Mouse (Mus musculus) kidney, adult 2 months (tissue): ENCODE measurements around the gene Ifitm1.

Experiments used
- CTCF ChIP-seq: fragments of 200-500 bp; conservative IDR thresholded peaks from 2 replicates; pipeline ENCODE4 v1.5.1; 2011; ENCODE audit warnings: low read depth, mild to moderate bottlenecking, control low read depth, low read length, moderate library complexity, mixed read lengths; ENCODE audit not compliant: insufficient read depth, insufficient read length
- POLR2A ChIP-seq: fragments of 200-500 bp; IDR thresholded peaks from one replicate; pipeline ENCODE4 v1.6.1; 2011; ENCODE audit warnings: low read depth, low read length, control low read depth

DNA sequence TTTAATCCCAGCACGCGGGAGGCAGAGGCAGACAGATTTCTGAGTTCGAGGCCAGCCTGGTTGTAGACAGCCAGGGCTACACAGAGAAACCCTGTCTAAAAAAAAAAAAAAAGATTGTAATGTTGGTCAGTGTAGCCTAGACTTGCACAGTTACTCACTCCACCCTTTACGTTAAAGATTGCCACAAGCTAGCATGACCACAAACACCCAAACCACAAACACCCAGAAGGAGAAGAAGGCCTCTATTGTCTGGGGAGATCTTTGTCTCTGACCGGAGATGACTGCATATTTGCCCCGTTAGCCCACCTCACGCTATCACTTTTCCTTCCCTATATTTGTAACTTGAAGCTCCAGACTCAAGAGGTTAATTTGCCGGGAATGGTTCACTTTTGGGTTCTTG lies 14.7 kb downstream of the Ifitm1 start:
- no peak for TF ChIP-seq POLR2A
- TF ChIP-seq CTCF = no peak
